Mouse (Mus musculus) brain, embryonic 14.5 days (tissue): ENCODE data around the gene Pdha1.

Source experiments
- CTCF ChIP-seq: fragments of 200-500 bp; IDR thresholded peaks from 2 replicates; pipeline ENCODE4 v1.5.1; 2012; ENCODE audit warnings: inconsistent platforms, mild to moderate bottlenecking, moderate library complexity, borderline replicate concordance; ENCODE audit not compliant: insufficient read depth, insufficient read length; ENCODE audit errors: extremely low read depth
- POLR2A ChIP-seq: fragments of 200-500 bp; IDR thresholded peaks from 2 replicates; pipeline ENCODE4 v1.6.1; 2012; ENCODE audit warnings: mild to moderate bottlenecking, inconsistent platforms, borderline replicate concordance; ENCODE audit not compliant: poor library complexity, insufficient read depth, insufficient read length, severe bottlenecking; ENCODE audit errors: extremely low read depth

- TF ChIP-seq CTCF (no peak), POLR2A (no peak)
Measured at GRCm38 (mm10) chrX:160113777-160114176, 24.4 kb downstream of the Pdha1 start.
